Mouse (Mus musculus) heart, postnatal 0 days (tissue): Measurements from ENCODE around the gene Ormdl3. TPM values are rescaled to one million over a fixed set of nuclear protein-coding genes. Genes with fewer than 3 reads are reported as not detected.

Experiments used
- ATAC-seq: fragments of 200-750 bp; cut with Nextera tagmentation; 2 replicates; pipeline ENCODE4 v1.8.0; 2017; ENCODE audit warnings: low read depth, moderate number of reproducible peaks, moderate library complexity; ENCODE audit not compliant: insufficient read depth
- DNase-seq: peaks from one replicate; pipeline ENCODE4 v3.0.0-alpha.2; 2016; ENCODE audit warnings: low spot score
- H3K27ac ChIP-seq: fragments of 300-500 bp; sonication (generic); 2 replicates; pipeline ENCODE4 v1.5.1; 2014; ENCODE audit warnings: low read depth, mild to moderate bottlenecking
- H3K27me3 ChIP-seq: fragments of 300-500 bp; sonication (generic); 2 replicates; pipeline ENCODE4 v1.6.1; 2014; ENCODE audit warnings: low read length, mixed read lengths; ENCODE audit not compliant: control insufficient read depth, insufficient read depth
- H3K36me3 ChIP-seq: fragments of 300-500 bp; sonication (generic); replicated peaks from 2 replicates; pipeline ENCODE4 v1.6.1; 2014; ENCODE audit warnings: low read length, mixed read lengths; ENCODE audit not compliant: control insufficient read depth, insufficient read depth
- H3K4me1 ChIP-seq: fragments of 300-500 bp; sonication (generic); 2 replicates; pipeline ENCODE4 v1.6.1; 2014; ENCODE audit warnings: antibody characterized with exemption; ENCODE audit not compliant: control insufficient read depth, insufficient read depth
- H3K4me2 ChIP-seq: fragments of 300-500 bp; sonication (generic); 2 replicates; pipeline ENCODE4 v1.6.1; 2014; ENCODE audit warnings: low read depth, mild to moderate bottlenecking, low read length, moderate library complexity
- H3K4me3 ChIP-seq: fragments of 300-500 bp; sonication (generic); 2 replicates; pipeline ENCODE4 v1.5.1; 2014; ENCODE audit warnings: low read depth, low read length
- H3K9ac ChIP-seq: fragments of 300-500 bp; sonication (generic); replicated peaks from 2 replicates; pipeline ENCODE4 v1.6.1; 2014; ENCODE audit warnings: low read depth, low read length, mixed read lengths
- H3K9me3 ChIP-seq: fragments of 300-500 bp; sonication (generic); replicated peaks from 2 replicates; pipeline ENCODE4 v1.6.1; 2016; ENCODE audit warnings: low read length; ENCODE audit not compliant: control insufficient read depth
- CTCF ChIP-seq: IDR thresholded peaks from 2 replicates; pipeline ENCODE4 v1.5.1; 2016; ENCODE audit warnings: antibody characterized with exemption, control low read depth, low read depth
- EP300 ChIP-seq: IDR thresholded peaks from 2 replicates; pipeline ENCODE4 v1.6.1; 2016; ENCODE audit warnings: antibody characterized with exemption, low read depth
- WGBS: fragments of 180-500 bp; shearing (Covaris S2); extraction: QIAGEN DNeasy Blood & Tissue Kit; methylation state at CpG from one replicate; pipeline ENCODE4 v1.1.7; 2014; 5-methylcytosine and 5-hydroxymethylcytosine counted together
- polyA plus RNA-seq: library from polyadenylated mRNA; unstranded; fragments of >200 nt; fragmentation: Nextera tagmentation; extraction: Ambion mirVana; gene quantifications from 2 replicates; pipeline ENCODE4 v1.2.1, GENCODE M21; 2015
- total RNA-seq: library from RNA; depleted of rRNA; stranded (reverse); fragments of >200 nt; gene quantifications from 2 replicates; pipeline ENCODE4 v1.2.3, GENCODE M21; 2014; ENCODE audit warnings: low replicate concordance; rRNA removed

Gene Ormdl3
- total and polyA plus RNA-seq, 2 experiments from 2014 or later, result 44.8 to 49.4 TPM

GRCm38 (mm10) chr11:98540319-98540718, 46.8 kb downstream of the Ormdl3 start:
- H3K27me3 ChIP-seq, result peaks cover 35% of the 10 kb centered on the region
- no peaks in the 10 kb centered on the region for H3K4me1 ChIP-seq
- no peak for TF ChIP-seq EP300
- TF ChIP-seq CTCF, result no peak
- no peak overlapping the region for H3K4me3 ChIP-seq
- no peak overlapping the region for H3K27ac ChIP-seq
- no peak overlapping the region for H3K4me2 ChIP-seq
- no peak overlapping the region for H3K9ac ChIP-seq
- WGBS, result 78% methylated on average over 5 of the region's 5 CpGs
- no peak for DNase-seq
- H3K9me3 ChIP-seq, result peaks cover 6% of the 10 kb centered on the region; the same call in 1 of the 2 replicates
- no peak for ATAC-seq
- H3K36me3 ChIP-seq, result no peaks in the 10 kb centered on the region

DNA sequence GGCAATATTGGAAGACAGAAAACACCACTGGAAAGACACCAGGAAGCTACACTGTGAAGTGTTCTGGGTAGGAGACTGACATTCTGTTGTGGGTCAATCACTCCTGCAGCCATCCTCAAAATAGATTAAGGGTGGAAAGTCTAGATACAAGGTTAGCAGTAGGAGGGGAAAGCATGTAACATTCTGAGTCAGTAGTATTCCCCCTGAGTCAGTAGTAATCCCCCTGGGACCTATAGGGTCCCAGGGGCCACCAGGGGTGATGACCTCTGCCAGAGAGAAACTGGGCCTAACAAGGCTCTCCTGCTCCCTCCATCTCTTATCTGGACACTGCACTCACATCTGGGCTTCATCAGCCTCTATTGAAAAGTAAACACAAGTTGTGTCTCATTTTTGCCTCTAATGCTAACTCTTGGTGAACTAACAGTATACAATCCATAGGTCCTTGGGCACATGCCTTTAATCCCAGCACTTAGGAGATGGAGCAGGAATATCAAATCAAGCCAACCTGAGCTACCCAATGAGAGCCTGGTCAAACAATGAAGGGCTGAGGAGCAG, 49.6 kb downstream of the Ormdl3 start:
- DNase-seq, result no peak
- H3K4me2 ChIP-seq, result no peak overlapping the region
- H3K36me3 ChIP-seq, result no peaks in the 10 kb centered on the region
- H3K4me1 ChIP-seq, result no peaks in the 10 kb centered on the region
- H3K27ac ChIP-seq, result no peak overlapping the region
- H3K4me3 ChIP-seq, result no peak overlapping the region
- H3K27me3 ChIP-seq, result peaks cover 12% of the 10 kb centered on the region
- TF ChIP-seq CTCF, result no peak
- TF ChIP-seq EP300, result no peak
- ATAC-seq, result no peak
- peaks cover 6% of the 10 kb centered on the region; the same call in 1 of the 2 replicates for H3K9me3 ChIP-seq
- no peak overlapping the region for H3K9ac ChIP-seq

Other genes with a start within 250 kb of the Ormdl3 start
- gene Ppp1r1b, start 239.0 kb downstream of the Ormdl3 start, total RNA-seq, result 16.3 and 18.6 TPM in 2 replicates
- gene Ppp1r1b, start 239.0 kb downstream of the Ormdl3 start, polyA plus RNA-seq, result 32.1 and 38.5 TPM in 2 replicates
- 44.8 and 53.6 TPM in 2 replicates for gene Stard3, start 229.0 kb downstream of the Ormdl3 start, total RNA-seq
- gene Stard3, start 229.0 kb downstream of the Ormdl3 start, polyA plus RNA-seq, result 34.7 and 35.3 TPM in 2 replicates
- 293 and 299 TPM in 2 replicates for gene Tcap, start 203.6 kb downstream of the Ormdl3 start, total RNA-seq
- gene Tcap, start 203.6 kb downstream of the Ormdl3 start, polyA plus RNA-seq, result 455 and 518 TPM in 2 replicates
- gene Pnmt, start 200.9 kb downstream of the Ormdl3 start, total RNA-seq, result 4.2 TPM in 1 of 2 replicates, not detected in the other
- 0.26 TPM in 1 of 2 replicates, not detected in the other for gene Pnmt, start 200.9 kb downstream of the Ormdl3 start, polyA plus RNA-seq
- gene Pgap3, start 186.9 kb downstream of the Ormdl3 start, total RNA-seq, result 35.7 and 46.0 TPM in 2 replicates
- gene Pgap3, start 186.9 kb downstream of the Ormdl3 start, polyA plus RNA-seq, result 15.9 and 18.2 TPM in 2 replicates
- gene Erbb2, start 174.9 kb downstream of the Ormdl3 start, total RNA-seq, result 23.2 and 31.4 TPM in 2 replicates
- 15.5 and 16.8 TPM in 2 replicates for gene Erbb2, start 174.9 kb downstream of the Ormdl3 start, polyA plus RNA-seq
- 20.6 and 26.5 TPM in 2 replicates for gene Mien1, start 148.4 kb downstream of the Ormdl3 start, total RNA-seq
- 104 and 113 TPM in 2 replicates for gene Mien1, start 148.4 kb downstream of the Ormdl3 start, polyA plus RNA-seq
- 0.92 and 0.93 TPM in 2 replicates for gene Grb7, start 141.0 kb downstream of the Ormdl3 start, total RNA-seq
- 0.15 and 0.23 TPM in 2 replicates for gene Grb7, start 141.0 kb downstream of the Ormdl3 start, polyA plus RNA-seq
- 8.3 TPM in 1 of 2 replicates, not detected in the other for gene Ikzf3, start 41.3 kb downstream of the Ormdl3 start, total RNA-seq
- gene Ikzf3, start 41.3 kb downstream of the Ormdl3 start, polyA plus RNA-seq, result 0.15 TPM in 1 of 2 replicates, not detected in the other
- not detected in 2 replicates for gene Zpbp2, start 36.3 kb downstream of the Ormdl3 start, total RNA-seq
- gene Zpbp2, start 36.3 kb downstream of the Ormdl3 start, polyA plus RNA-seq, result 0.14 and 0.23 TPM in 2 replicates
- not detected in 2 replicates for gene Lrrc3c, start 10.9 kb upstream of the Ormdl3 start, total RNA-seq
- not detected in 2 replicates for gene Lrrc3c, start 10.9 kb upstream of the Ormdl3 start, polyA plus RNA-seq
- gene Gm12355, start 38.3 kb upstream of the Ormdl3 start, total RNA-seq, result 0.15 and 0.19 TPM in 2 replicates
- gene Gm12355, start 38.3 kb upstream of the Ormdl3 start, polyA plus RNA-seq, result 0.23 and 0.26 TPM in 2 replicates
- not detected in 2 replicates for gene Gsdma3, start 39.0 kb upstream of the Ormdl3 start, total RNA-seq
- not detected in 2 replicates for gene Gsdma3, start 39.0 kb upstream of the Ormdl3 start, polyA plus RNA-seq
- gene Gsdma2, start 59.4 kb upstream of the Ormdl3 start, total RNA-seq, result not detected in 2 replicates
- not detected in 2 replicates for gene Gsdma2, start 59.4 kb upstream of the Ormdl3 start, polyA plus RNA-seq
- gene Gsdma, start 77.0 kb upstream of the Ormdl3 start, total RNA-seq, result not detected in 2 replicates
- gene Gsdma, start 77.0 kb upstream of the Ormdl3 start, polyA plus RNA-seq, result not detected in 2 replicates
- 96.4 and 130 TPM in 2 replicates for gene Psmd3, start 95.2 kb upstream of the Ormdl3 start, total RNA-seq
- 134 and 147 TPM in 2 replicates for gene Psmd3, start 95.2 kb upstream of the Ormdl3 start, polyA plus RNA-seq
- 0.23 TPM in 1 of 2 replicates, not detected in the other for gene Csf3, start 113.9 kb upstream of the Ormdl3 start, total RNA-seq
- not detected in 2 replicates for gene Csf3, start 113.9 kb upstream of the Ormdl3 start, polyA plus RNA-seq
- 39.9 and 48.0 TPM in 2 replicates for gene Med24, start 142.1 kb upstream of the Ormdl3 start, total RNA-seq
- 21.9 and 23.3 TPM in 2 replicates for gene Med24, start 142.1 kb upstream of the Ormdl3 start, polyA plus RNA-seq
- gene Thra, start 153.3 kb upstream of the Ormdl3 start, total RNA-seq, result 188 and 234 TPM in 2 replicates
- 40.8 and 44.0 TPM in 2 replicates for gene Thra, start 153.3 kb upstream of the Ormdl3 start, polyA plus RNA-seq
- gene Nr1d1, start 188.0 kb upstream of the Ormdl3 start, total RNA-seq, result 21.0 and 24.3 TPM in 2 replicates
- 10.2 and 10.7 TPM in 2 replicates for gene Nr1d1, start 188.0 kb upstream of the Ormdl3 start, polyA plus RNA-seq
- 47.4 and 54.6 TPM in 2 replicates for gene Msl1, start 208.1 kb upstream of the Ormdl3 start, total RNA-seq
- 11.3 and 12.6 TPM in 2 replicates for gene Msl1, start 208.1 kb upstream of the Ormdl3 start, polyA plus RNA-seq
- 6.8 and 9.7 TPM in 2 replicates for gene Casc3, start 217.5 kb upstream of the Ormdl3 start, total RNA-seq
- gene Casc3, start 217.5 kb upstream of the Ormdl3 start, polyA plus RNA-seq, result 11.6 and 11.9 TPM in 2 replicates
- 0.77 and 0.80 TPM in 2 replicates for gene Rapgefl1, start 249.4 kb upstream of the Ormdl3 start, total RNA-seq
- gene Rapgefl1, start 249.4 kb upstream of the Ormdl3 start, polyA plus RNA-seq, result 0.41 and 0.55 TPM in 2 replicates